Mouse (Mus musculus): ENCODE data around the gene Tex45. TPM values are rescaled to one million over a fixed set of nuclear protein-coding genes. Genes with fewer than 3 reads are reported as not detected.

Gene Tex45
- total RNA-seq, 1 experiment from 2014 or later = not detected

DNA sequence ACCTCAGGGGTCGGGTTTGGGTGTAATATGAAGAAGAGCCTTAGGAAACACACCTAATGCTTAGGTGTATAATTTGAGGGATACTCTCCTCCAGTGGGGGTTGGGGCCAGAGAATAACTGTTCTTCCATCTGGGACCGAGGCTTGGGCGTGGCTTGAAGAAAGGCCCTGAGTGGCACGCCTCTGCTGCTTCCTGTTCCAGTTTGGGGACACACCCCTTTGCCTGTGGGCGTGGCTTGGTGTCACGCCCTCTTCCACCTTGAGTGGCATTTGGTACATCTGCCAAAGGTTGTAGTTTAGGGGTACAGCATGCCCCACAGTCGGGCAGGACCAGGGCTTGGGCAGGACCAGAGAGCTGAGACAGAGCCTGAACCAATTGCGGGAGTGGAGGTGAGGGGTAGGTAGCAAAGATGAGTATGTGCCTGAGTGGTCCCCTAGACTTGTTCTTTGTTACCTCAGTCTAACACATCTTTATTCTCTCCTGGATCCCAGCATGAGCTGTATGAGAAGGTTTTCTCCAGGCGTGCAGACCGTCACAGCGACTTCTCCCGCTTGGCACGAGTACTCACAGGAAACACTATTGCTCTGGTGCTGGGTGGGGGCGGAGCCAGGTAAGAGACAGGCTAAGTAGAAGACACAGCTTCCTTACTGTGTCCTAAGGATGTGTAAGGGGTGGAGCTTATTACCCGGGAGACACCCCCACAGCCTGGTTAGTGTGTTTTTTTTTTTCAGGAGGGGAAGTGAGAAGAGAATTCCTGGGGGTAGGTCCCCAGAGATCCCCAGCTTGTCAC, 65.6 kb downstream of the Tex45 start:
- no peak for DNase-seq

Other genes starting within 250 kb of the Tex45 start
- 121 and 129 TPM in 2 replicates for gene Insr, start 191.2 kb upstream of the Tex45 start, total RNA-seq (2021)
- 1.9 and 11.6 TPM in 2 replicates for gene A430078G23Rik, start 117.4 kb upstream of the Tex45 start, total RNA-seq (2021)
- gene Arhgef18, start 77.9 kb upstream of the Tex45 start, total RNA-seq (2021) = 31.0 and 42.0 TPM in 2 replicates
- 12.8 and 13.5 TPM in 2 replicates for gene Pex11g, start 3.2 kb upstream of the Tex45 start, total RNA-seq (2021)
- gene Zfp358, start 22.3 kb downstream of the Tex45 start, total RNA-seq (2021) = 19.2 and 24.7 TPM in 2 replicates
- 31.8 and 37.5 TPM in 2 replicates for gene Mcoln1, start 29.6 kb downstream of the Tex45 start, total RNA-seq (2021)
- 29.9 and 41.0 TPM in 2 replicates for gene Pnpla6, start 44.5 kb downstream of the Tex45 start, total RNA-seq (2021)
- gene C330021F23Rik, start 97.1 kb downstream of the Tex45 start, total RNA-seq (2021) = 0.52 TPM in 1 of 2 replicates, not detected in the other
- 8.8 and 10.3 TPM in 2 replicates for gene Camsap3, start 116.4 kb downstream of the Tex45 start, total RNA-seq (2021)
- 31.5 and 38.2 TPM in 2 replicates for gene Xab2, start 150.5 kb downstream of the Tex45 start, total RNA-seq (2021)
- 121 TPM in 2 replicates for gene Pet100, start 150.7 kb downstream of the Tex45 start, total RNA-seq (2021)
- not detected in 2 replicates for gene Pcp2, start 154.7 kb downstream of the Tex45 start, total RNA-seq (2021)
- 79.6 and 116 TPM in 2 replicates for gene Stxbp2, start 160.1 kb downstream of the Tex45 start, total RNA-seq (2021)
- 9.5 and 19.9 TPM in 2 replicates for gene Retn, start 184.9 kb downstream of the Tex45 start, total RNA-seq (2021)
- 0.37 and 0.75 TPM in 2 replicates for gene Mcemp1, start 194.9 kb downstream of the Tex45 start, total RNA-seq (2021)
- gene Fcor, start 201.5 kb downstream of the Tex45 start, total RNA-seq (2021) = 26.9 and 29.5 TPM in 2 replicates
- 19.6 and 22.0 TPM in 2 replicates for gene Trappc5, start 205.4 kb downstream of the Tex45 start, total RNA-seq (2021)
- 0.63 and 11.8 TPM in 2 replicates for gene Fcer2a, start 223.3 kb downstream of the Tex45 start, total RNA-seq (2021)
- gene Clec4g, start 249.8 kb downstream of the Tex45 start, total RNA-seq (2021) = 2.6 and 7.4 TPM in 2 replicates

All from adrenal gland, postnatal 14 days (tissue).